Mouse (Mus musculus): ENCODE results near the gene Crebbp. TPM values are rescaled to one million over a fixed set of nuclear protein-coding genes. Genes with fewer than 3 reads are reported as not detected.
A peak's percentile ranks its signal among the peaks of the same experiment; 100 is the strongest.

Gene Crebbp
- polyA plus RNA-seq, 1 experiment from 2014 or later: 14.5 TPM

DNA sequence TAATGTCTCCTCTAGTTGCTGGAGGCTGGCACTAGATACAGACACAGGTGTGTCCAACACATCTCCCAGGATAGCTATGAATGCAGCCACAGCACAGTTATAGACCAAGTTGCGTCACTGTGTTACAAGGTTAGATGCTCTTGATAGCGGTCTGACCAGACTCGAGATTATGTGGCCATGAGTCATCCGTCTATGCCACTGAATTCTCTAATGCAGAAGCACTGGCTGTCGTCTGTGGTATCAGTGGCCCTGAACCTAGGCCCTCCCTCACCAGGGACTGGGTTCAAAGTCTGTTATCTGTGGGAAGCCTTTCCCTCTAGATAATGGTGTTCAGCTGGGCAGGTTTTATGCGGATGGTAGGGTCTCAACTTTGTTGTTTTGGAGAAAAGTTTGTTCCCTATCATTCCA, 181.5 kb downstream of the Crebbp start:
- TF ChIP-seq CTCF (IDR thresholded peaks at IDR 0.05): no peak
- CTCF ChIA-PET: interaction anchor here (1.0 kb wide), 1 partner anchor 45 kb away, joined by 3 read pairs; no protein-coding TSS in a partner anchor
- DNase-seq (ENCODE audit: low read depth, low spot score): no peak
- ATAC-seq: no peak
- POLR2A ChIA-PET: no interaction called here
- H3K27me3 ChIP-seq: no peaks in the 10 kb centered on the region
- in situ Hi-C loops (cut with MboI; ENCODE audit: low pct_unique_long_range_greater_than_20kb): no loop called here

- ChIA-PET CTCF (interaction anchor here (1.0 to 1.3 kb wide), 2 partner anchors 29 to 44 kb away, joined by 3 read pairs; partner anchors contain the start of gene Slx4), POLR2A (no interaction called here)
- DNase-seq (ENCODE audit: low read depth, low spot score) (no peak), ATAC-seq (peak; percentile 25)
- no peaks in the 10 kb centered on the region for H3K27me3 ChIP-seq
- no peak for TF ChIP-seq CTCF (IDR thresholded peaks at IDR 0.05)
- in situ Hi-C loops (cut with MboI; ENCODE audit: low pct_unique_long_range_greater_than_20kb): no loop called here
Measured at GRCm38 (mm10) chr16:4031441-4032274, 182.1 kb downstream of the Crebbp start.

Other genes with a start within 250 kb of the Crebbp start
- 0.95 TPM for gene Nlrc3, start 237.4 kb downstream of the Crebbp start, polyA plus RNA-seq (2021)
- gene Slx4, start 210.2 kb downstream of the Crebbp start, polyA plus RNA-seq (2021): 26.4 TPM
- gene Dnase1, start 177.1 kb downstream of the Crebbp start, polyA plus RNA-seq (2021): 6.7 TPM
- 128 TPM for gene Trap1, start 136.2 kb downstream of the Crebbp start, polyA plus RNA-seq (2021)
- gene Adcy9, start 206.5 kb upstream of the Crebbp start, polyA plus RNA-seq (2021): 4.0 TPM